ENCODE assay signal across 25 mouse cellular contexts in genomic region chr12:76727955-76728354, GRCm38 (mm10). TPM values are rescaled to one million over a fixed set of nuclear protein-coding genes. Genes with fewer than 3 reads are reported as not detected.
DNase-seq lines count a peak whose midpoint lies in the region; ATAC-seq lines count a peak whose summit lies in the region.
"Had no signal": no experiment of that assay in that cellular context is flagged by ENCODE, and none has a peak within 500 bp of the region (broad histone marks: within the 10 kb centered on the region; RNA-seq: fewer than 3 reads in every experiment).

No protein-coding gene starts in this region.

- 0 out of 2 replicates have a peak, but pooled peaks have one; percentile 18 for ATAC-seq in liver, embryonic 13.5 days (ENCODE audit: low read depth)
- ATAC-seq in liver, embryonic 11.5 days (replicated peaks; ENCODE audit: low FRiP score): no peak
- ATAC-seq: activated CD4-positive, CD25-positive, alpha-beta regulatory T cell, adult 4 months; CD4-positive, CD25-positive, alpha-beta regulatory T cell, adult 4 months; forebrain, embryonic 14.5 days; forebrain, embryonic 16.5 days; Patski had no signal

- 86% methylated on average over 4 of the region's 4 CpGs for WGBS in heart, embryonic 10.5 days
- 65% methylated on average over 4 of the region's 4 CpGs for WGBS in liver, embryonic 13.5 days (ENCODE audit: insufficient replicate concordance)
- WGBS in liver, embryonic 11.5 days: 75% methylated on average over 4 of the region's 4 CpGs

- peak; percentile 7 for DNase-seq in cerebellum, adult 9-10 months
- no peak for DNase-seq in cerebellum, postnatal 4 days (ENCODE audit: low spot score in 2 of 2)
- DNase-seq in gastrocnemius, adult 18-20 months (ENCODE audit: low spot score): peak; percentile 21
- DNase-seq in gastrocnemius, postnatal 10 days: no peak
- DNase-seq in heart, adult 11 months: peak; percentile 83
- no peak for DNase-seq in heart, embryonic 10.5 days (ENCODE audit: low spot score)
- DNase-seq in liver, embryonic 13.5 days: no peak
- DNase-seq in liver, embryonic 11.5 days (ENCODE audit: low spot score): no peak
- DNase-seq: adrenal gland, adult 8-10 months; adrenal gland, postnatal 14 days; adrenal gland, postnatal 36 days; B cell, adult 2 months; cerebellum, adult 11-12 months; cerebellum, adult 9-11 months; cerebellum, postnatal 36 days had no signal

- H3K9me3 ChIP-seq in heart, embryonic 10.5 days: no peaks in the 10 kb centered on the region
- peaks cover 6% of the 10 kb centered on the region; the same call in 1 of the 2 replicates for H3K9me3 ChIP-seq in liver, embryonic 13.5 days (replicated peaks)
- H3K9me3 ChIP-seq in liver, embryonic 11.5 days (ENCODE audit: control insufficient read depth, low read length): no peaks in the 10 kb centered on the region
- H3K9me3 ChIP-seq: embryonic facial prominence, embryonic 12.5 days; forebrain, embryonic 12.5 days had no signal

- no peaks in the 10 kb centered on the region for H3K4me1 ChIP-seq in heart, embryonic 10.5 days
- no peaks in the 10 kb centered on the region for H3K4me1 ChIP-seq in liver, embryonic 13.5 days (replicated peaks)
- H3K4me1 ChIP-seq in liver, embryonic 11.5 days (replicated peaks; ENCODE audit: control insufficient read depth, insufficient read depth, low read length): no peaks in the 10 kb centered on the region
- H3K4me1 ChIP-seq: embryonic facial prominence, embryonic 10.5 days; embryonic facial prominence, embryonic 12.5 days; forebrain, embryonic 10.5 days; forebrain, embryonic 12.5 days had no signal

- no peak overlapping the region for H3K9ac ChIP-seq in liver, embryonic 13.5 days
- no peak overlapping the region for H3K9ac ChIP-seq in liver, embryonic 11.5 days (ENCODE audit: low read depth, low read length)
- H3K9ac ChIP-seq: embryonic facial prominence, embryonic 12.5 days; forebrain, embryonic 12.5 days had no signal

- H3K36me3 ChIP-seq in heart, embryonic 10.5 days: no peaks in the 10 kb centered on the region
- H3K36me3 ChIP-seq in liver, embryonic 13.5 days: no peaks in the 10 kb centered on the region
- no peaks in the 10 kb centered on the region for H3K36me3 ChIP-seq in liver, embryonic 11.5 days (ENCODE audit: control insufficient read depth, insufficient read depth, low read length)
- H3K36me3 ChIP-seq: embryonic facial prominence, embryonic 10.5 days; embryonic facial prominence, embryonic 12.5 days; forebrain, embryonic 10.5 days; forebrain, embryonic 12.5 days; G1E had no signal

- no peaks in the 10 kb centered on the region for H3K27me3 ChIP-seq in heart, embryonic 10.5 days (ENCODE audit: insufficient read depth, poor library complexity, severe bottlenecking)
- peaks cover 5% of the 10 kb centered on the region; the same call in 1 of the 2 replicates for H3K27me3 ChIP-seq in liver, embryonic 13.5 days
- no peaks in the 10 kb centered on the region for H3K27me3 ChIP-seq in liver, embryonic 11.5 days (replicated peaks; ENCODE audit: control insufficient read depth, insufficient read depth, low read length)
- H3K27me3 ChIP-seq: embryonic facial prominence, embryonic 12.5 days; forebrain, embryonic 12.5 days had no signal

- no peak overlapping the region for H3K4me3 ChIP-seq in heart, embryonic 10.5 days
- no peak overlapping the region for H3K4me3 ChIP-seq in liver, embryonic 13.5 days (replicated peaks)
- H3K4me3 ChIP-seq in liver, embryonic 11.5 days (ENCODE audit: low read depth, low read length): no peak overlapping the region
- H3K4me3 ChIP-seq: embryonic facial prominence, embryonic 10.5 days; embryonic facial prominence, embryonic 12.5 days; forebrain, embryonic 10.5 days; forebrain, embryonic 12.5 days had no signal

- H3K4me2 ChIP-seq in liver, embryonic 13.5 days: no peak overlapping the region
- no peak overlapping the region for H3K4me2 ChIP-seq in liver, embryonic 11.5 days
- H3K4me2 ChIP-seq: embryonic facial prominence, embryonic 12.5 days; forebrain, embryonic 12.5 days had no signal

- H3K27ac ChIP-seq in heart, embryonic 10.5 days: no peak overlapping the region
- H3K27ac ChIP-seq in liver, embryonic 13.5 days: no peak overlapping the region
- H3K27ac ChIP-seq in liver, embryonic 11.5 days (ENCODE audit: low read depth, low read length): no peak overlapping the region
- H3K27ac ChIP-seq: embryonic facial prominence, embryonic 10.5 days; embryonic facial prominence, embryonic 12.5 days; forebrain, embryonic 10.5 days; forebrain, embryonic 12.5 days had no signal

RNA-seq across cellular contexts. Expression of gene Sptb, which starts 17.6 kb away (rescaled TPM):
- total RNA-seq in gastrocnemius, adult 18-20 months (2021): 100 to 1,000 TPM; 158 to 172 TPM
- 100 to 1,000 TPM; 102 TPM for total RNA-seq in gastrocnemius, postnatal 10 days (2021)
- polyA plus RNA-seq in heart, embryonic 10.5 days (2016; fragmentation: Nextera tagmentation; extraction: Ambion mirVana): 11.5 and 17.4 TPM in 2 replicates
- polyA plus RNA-seq in liver, embryonic 13.5 days (2015; fragmentation: Nextera tagmentation; extraction: Ambion mirVana): 39.7 and 53.3 TPM in 2 replicates
- 53.4 and 61.2 TPM in 2 replicates for polyA plus RNA-seq in liver, embryonic 11.5 days (2014; fragmentation: Nextera tagmentation; extraction: Ambion mirVana)

RNA-seq across cellular contexts. Expression of gene Churc1, which starts 37.4 kb away (rescaled TPM):
- 10 to 100 TPM; 56.7 to 60.1 TPM for total RNA-seq in gastrocnemius, adult 18-20 months (2021)
- 10 to 100 TPM; 48.1 to 55.1 TPM for total RNA-seq in gastrocnemius, postnatal 10 days (2021)
- polyA plus RNA-seq in heart, embryonic 10.5 days (2016; fragmentation: Nextera tagmentation; extraction: Ambion mirVana): 145 and 165 TPM in 2 replicates
- 91.5 and 100 TPM in 2 replicates for polyA plus RNA-seq in liver, embryonic 13.5 days (2015; fragmentation: Nextera tagmentation; extraction: Ambion mirVana)
- 144 and 154 TPM in 2 replicates for polyA plus RNA-seq in liver, embryonic 11.5 days (2014; fragmentation: Nextera tagmentation; extraction: Ambion mirVana)

RNA-seq across cellular contexts. Expression of gene Fntb, which starts 37.4 kb away (rescaled TPM):
- total RNA-seq in gastrocnemius, adult 18-20 months (2021): 10 to 100 TPM; 11.7 to 12.1 TPM
- 10 to 100 TPM; 17.0 to 18.1 TPM for total RNA-seq in gastrocnemius, postnatal 10 days (2021)
- polyA plus RNA-seq in heart, embryonic 10.5 days (2016; fragmentation: Nextera tagmentation; extraction: Ambion mirVana): 36.9 and 39.2 TPM in 2 replicates
- polyA plus RNA-seq in liver, embryonic 13.5 days (2015; fragmentation: Nextera tagmentation; extraction: Ambion mirVana): 22.2 and 24.9 TPM in 2 replicates
- 41.6 and 43.8 TPM in 2 replicates for polyA plus RNA-seq in liver, embryonic 11.5 days (2014; fragmentation: Nextera tagmentation; extraction: Ambion mirVana)

Comparison
In these comparisons a context has a peak if more than half of its experiments do, and no peak if none do; other contexts are left out.
1. DNase-seq: peak in cerebellum, adult 9-10 months (single experiment), gastrocnemius, adult 18-20 months (single experiment) and heart, adult 11 months (single experiment); none in cerebellum, postnatal 4 days (0 of 2), gastrocnemius, postnatal 10 days (single experiment), heart, embryonic 10.5 days (single experiment), liver, embryonic 13.5 days (single experiment) and liver, embryonic 11.5 days (single experiment).